Mouse (Mus musculus) hematopoietic stem cell, adult 5-6 weeks (primary cell): Measurements from ENCODE around the gene Il20rb. TPM values are rescaled to one million over a fixed set of nuclear protein-coding genes. Genes with fewer than 3 reads are reported as not detected.

ENCODE experiments used
- total RNA-seq: library from RNA; stranded (forward); fragments of 172-1452, 232-1000 nt; gene quantifications from 2 replicates; pipeline ENCODE4 v1.2.3, GENCODE M21; 2017

Il20rb gene
- total RNA-seq, 1 experiment from 2014 or later: 1.2 TPM

Other genes with a start within 250 kb of the Il20rb start
- gene Nck1, start 59.3 kb upstream of the Il20rb start, total RNA-seq: 42.5 and 78.9 TPM in 2 replicates
- not detected in 2 replicates for gene Slc35g2, start 84.3 kb upstream of the Il20rb start, total RNA-seq
- gene Stag1, start 111.0 kb upstream of the Il20rb start, total RNA-seq: 105 and 115 TPM in 2 replicates